Mouse (Mus musculus): ENCODE data around the gene Gm49721. TPM values are rescaled to one million over a fixed set of nuclear protein-coding genes. Genes with fewer than 3 reads are reported as not detected.
A peak's percentile ranks its signal among the peaks of the same experiment; 100 is the strongest.
"Not testable (repeated sequence)": the region's sequence is repeated elsewhere in the genome, so short reads cannot be mapped to it uniquely, and the experiment has no call there.

The Gm49721 gene
- polyA plus RNA-seq, 1 experiment from 2014 or later = 0.14 TPM

DNA sequence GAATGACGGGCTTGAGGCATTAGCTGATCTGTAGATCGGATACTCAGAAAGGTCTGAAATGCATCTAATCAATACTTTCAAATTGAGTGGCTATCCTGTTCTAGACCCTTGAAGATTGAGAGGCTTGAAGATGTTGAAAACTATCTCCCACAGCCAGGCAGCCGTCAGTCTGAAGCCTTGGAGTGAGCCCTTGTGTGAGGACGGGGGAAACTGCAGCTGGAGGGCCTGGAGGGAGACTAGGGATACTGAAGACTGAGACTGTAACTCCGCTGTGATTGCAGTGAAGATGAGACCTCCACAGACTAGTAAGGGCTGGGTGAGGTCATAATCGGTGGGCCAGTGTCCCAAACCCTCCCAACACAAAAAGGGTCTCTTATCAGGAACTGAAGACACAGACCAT is 16.4 kb upstream of the Gm49721 start:
- not testable (repeated sequence) for H3K36me3 ChIP-seq; H3K27me3 ChIP-seq; ATAC-seq (replicated peaks; ENCODE audit: low FRiP score); H3K4me1 ChIP-seq; H3K4me3 ChIP-seq (replicated peaks); H3K9ac ChIP-seq; H3K9me3 ChIP-seq (replicated peaks); H3K4me2 ChIP-seq
- WGBS = 74% methylated on average over 4 of the region's 6 CpGs
- H3K27ac ChIP-seq = 0 out of 2 replicates have a peak overlapping the region, but pooled peaks have one; percentile 18

DNA sequence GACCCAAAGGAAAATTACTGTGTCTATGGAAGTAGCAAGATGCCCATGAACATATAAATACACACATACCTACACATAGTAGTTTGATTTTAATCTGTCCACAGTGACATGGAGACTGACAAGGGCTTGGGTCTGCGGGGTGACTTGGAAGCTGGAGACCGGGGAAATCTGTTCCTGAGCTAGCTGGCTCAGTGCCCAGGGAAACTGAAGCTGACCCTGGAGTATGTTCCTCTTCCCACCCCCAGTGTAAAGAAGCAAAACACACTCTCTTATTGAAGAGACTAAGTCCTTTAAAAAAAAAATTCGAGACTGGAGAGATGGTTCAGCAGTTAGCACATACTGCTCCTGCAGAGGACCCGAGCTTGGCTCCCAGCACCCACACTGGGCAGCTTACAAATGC is 15.8 kb upstream of the Gm49721 start:
- 61% methylated on average over 4 of the region's 4 CpGs for WGBS
- H3K9ac ChIP-seq; ATAC-seq (replicated peaks; ENCODE audit: low FRiP score); H3K4me2 ChIP-seq; H3K4me3 ChIP-seq (replicated peaks); H3K9me3 ChIP-seq (replicated peaks); H3K36me3 ChIP-seq; H3K4me1 ChIP-seq; H3K27ac ChIP-seq; H3K27me3 ChIP-seq: not testable (repeated sequence)

DNA sequence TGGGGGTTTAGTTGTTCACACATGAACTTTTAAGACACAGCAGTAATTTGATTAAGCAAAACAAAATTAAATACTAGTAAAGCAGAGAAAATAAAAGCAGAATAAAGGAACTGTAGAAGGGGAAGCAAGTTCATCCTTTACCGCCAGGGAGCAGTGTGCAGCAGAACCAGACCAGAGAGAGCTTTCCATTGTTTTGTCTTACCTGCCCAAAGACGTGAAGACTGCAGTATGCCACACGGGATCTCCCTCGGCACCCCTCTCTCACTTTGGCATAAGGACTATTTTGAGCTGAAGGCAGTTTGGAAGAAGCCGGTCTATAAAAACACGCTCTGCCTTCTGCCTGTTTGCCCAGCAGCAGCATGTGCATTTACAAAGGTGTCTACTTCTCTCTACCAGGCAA is 13.3 kb upstream of the Gm49721 start:
- not testable (repeated sequence) for H3K27ac ChIP-seq; H3K4me3 ChIP-seq (replicated peaks); H3K27me3 ChIP-seq; H3K4me2 ChIP-seq; H3K9me3 ChIP-seq (replicated peaks); ATAC-seq (replicated peaks; ENCODE audit: low FRiP score); H3K36me3 ChIP-seq; H3K4me1 ChIP-seq; H3K9ac ChIP-seq
- WGBS = 16% methylated on average over 6 of the region's 6 CpGs

DNA sequence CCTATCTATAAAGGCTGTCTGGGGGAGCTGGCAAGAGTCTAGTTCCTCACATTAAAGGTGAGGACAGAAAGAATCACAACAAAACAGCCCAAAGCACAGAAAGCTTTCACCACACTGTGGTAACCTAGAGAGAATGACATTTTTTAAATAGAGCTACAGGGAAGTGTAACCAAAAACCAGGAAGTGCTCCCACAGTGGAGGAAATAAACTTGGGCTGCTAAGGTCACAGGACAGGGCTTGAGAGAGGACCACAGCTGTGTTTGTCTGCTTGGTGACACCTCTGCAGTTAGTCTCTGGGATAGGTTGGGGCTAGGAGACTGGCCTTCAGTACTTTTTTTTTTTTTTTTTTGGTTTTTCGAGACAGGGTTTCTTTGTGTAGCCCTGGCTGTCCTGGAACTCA is 11.0 kb upstream of the Gm49721 start:
- not testable (repeated sequence) for H3K36me3 ChIP-seq; H3K4me3 ChIP-seq (replicated peaks); H3K9me3 ChIP-seq (replicated peaks); H3K4me1 ChIP-seq; ATAC-seq (replicated peaks; ENCODE audit: low FRiP score); H3K4me2 ChIP-seq; H3K27me3 ChIP-seq; H3K27ac ChIP-seq; H3K9ac ChIP-seq
- 20% methylated on average over 1 of the region's 1 CpGs for WGBS

DNA sequence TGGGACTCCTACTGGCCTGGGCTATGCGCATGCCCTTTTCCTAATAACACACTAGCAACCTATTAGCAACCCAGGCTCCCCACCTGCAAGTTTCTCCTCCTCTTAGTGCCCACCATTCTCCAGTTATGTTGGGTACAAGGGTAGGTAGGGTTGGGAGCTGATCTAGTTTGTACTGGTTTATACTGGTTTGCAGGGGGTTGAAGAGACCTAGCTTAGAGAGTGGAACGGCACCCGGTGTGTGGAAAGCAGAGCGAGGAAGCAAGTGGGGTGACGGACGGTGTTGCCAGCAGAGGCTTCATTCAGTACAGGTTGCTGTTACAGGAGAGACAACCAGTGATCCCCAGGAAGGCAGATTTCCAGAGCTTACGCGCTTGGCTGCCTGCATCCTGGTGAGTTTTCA is 8.4 kb upstream of the Gm49721 start, which contains the start of gene Rnaset2b:
Rnaset2b (plus strand) TSS at position 301 of the 400 bp plus-strand sequence.
- ATAC-seq (replicated peaks; ENCODE audit: low FRiP score) = 0 out of 2 replicates have a peak, but pooled peaks have one; percentile 31

DNA sequence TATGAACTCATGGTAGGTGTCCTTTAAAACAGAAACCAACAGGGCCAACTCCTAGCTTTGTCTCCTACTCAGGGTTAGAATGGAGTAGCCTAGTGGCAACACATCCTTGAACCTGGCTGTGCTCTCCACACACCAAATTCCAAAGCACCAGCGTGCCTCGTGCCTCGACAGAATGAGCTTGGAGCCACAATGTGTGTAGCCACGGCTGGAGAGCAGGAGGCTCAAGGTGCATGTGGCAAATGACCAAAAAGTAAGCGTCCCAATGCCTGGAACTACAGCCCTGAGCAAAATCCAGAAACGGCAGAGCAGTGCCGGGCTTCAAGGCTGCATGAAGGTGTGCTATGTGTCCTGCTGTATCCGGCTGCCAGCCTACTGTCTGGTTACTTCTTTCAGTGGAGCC is 7.5 kb upstream of the Gm49721 start:
- ATAC-seq (replicated peaks; ENCODE audit: low FRiP score); H3K9me3 ChIP-seq (replicated peaks); H3K9ac ChIP-seq; H3K27me3 ChIP-seq; H3K36me3 ChIP-seq; H3K4me3 ChIP-seq (replicated peaks); H3K4me2 ChIP-seq; H3K4me1 ChIP-seq; H3K27ac ChIP-seq: not testable (repeated sequence)
- 85% methylated on average over 8 of the region's 8 CpGs for whole genome bisulfite sequencing

More for the DNA sequence above, 8.4 kb upstream of the Gm49721 start, which contains the start of gene Rnaset2b:
- not testable (repeated sequence) for H3K27me3 ChIP-seq; H3K4me2 ChIP-seq; H3K9me3 ChIP-seq (replicated peaks); H3K36me3 ChIP-seq; H3K9ac ChIP-seq; H3K4me3 ChIP-seq (replicated peaks); H3K4me1 ChIP-seq; H3K27ac ChIP-seq
- WGBS = 83% methylated on average over 1 of the region's 8 CpGs

DNA sequence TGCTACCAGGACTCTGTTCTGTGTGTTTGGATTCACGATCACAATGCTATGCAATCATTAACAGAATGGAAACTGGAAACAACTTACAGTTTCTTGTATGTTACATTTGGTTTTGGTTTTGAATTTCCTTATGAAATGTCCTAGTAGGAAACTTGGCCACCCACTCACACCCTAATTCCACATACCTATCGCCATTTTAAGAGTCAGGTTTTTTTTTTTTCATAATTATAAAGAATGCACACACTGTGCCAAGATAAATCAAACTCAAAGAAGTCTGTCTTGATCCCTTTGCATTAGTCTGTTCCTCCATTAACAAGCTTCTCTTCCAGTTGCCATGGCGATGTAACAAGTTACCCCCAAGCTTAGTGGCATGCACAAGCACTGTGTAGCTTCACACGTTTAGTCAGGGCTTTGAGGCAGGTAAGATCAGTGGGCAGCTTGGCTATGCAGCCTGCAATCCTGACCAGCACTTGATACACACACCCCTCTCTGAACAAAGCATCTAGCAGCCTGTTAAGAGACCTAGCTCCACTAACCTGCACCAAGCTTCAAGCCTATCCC is 5.8 kb upstream of the Gm49721 start:
- WGBS = 66% methylated on average over 4 of the region's 4 CpGs
- ATAC-seq (replicated peaks; ENCODE audit: low FRiP score) = not testable (repeated sequence)

DNA sequence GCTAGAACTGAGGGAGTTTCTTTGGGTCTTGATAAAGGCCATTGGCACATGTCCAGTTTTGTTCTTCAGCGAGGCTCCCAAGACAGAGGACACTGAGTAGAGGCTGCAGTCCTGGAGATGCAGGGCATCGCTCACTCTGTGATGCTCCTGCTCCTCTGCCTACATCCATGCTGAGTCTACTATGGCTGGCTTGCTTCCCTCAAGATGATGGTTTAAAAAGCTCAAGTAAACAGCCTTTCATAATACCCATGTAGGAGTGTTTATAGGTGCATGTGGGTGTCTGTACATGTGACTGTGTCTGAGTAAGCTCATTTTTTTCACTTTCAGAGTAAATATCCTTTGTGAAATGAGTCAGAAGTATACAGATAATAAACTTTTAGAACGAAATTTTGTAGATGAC is 3.7 kb upstream of the Gm49721 start:
- not testable (repeated sequence) for H3K4me3 ChIP-seq (replicated peaks); H3K4me1 ChIP-seq; H3K27me3 ChIP-seq; H3K36me3 ChIP-seq; H3K9ac ChIP-seq; H3K27ac ChIP-seq; H3K4me2 ChIP-seq; H3K9me3 ChIP-seq (replicated peaks); ATAC-seq (replicated peaks; ENCODE audit: low FRiP score)
- 58% methylated on average over 3 of the region's 3 CpGs for WGBS

More for the DNA sequence above, 5.8 kb upstream of the Gm49721 start:
- H3K27me3 ChIP-seq; H3K4me1 ChIP-seq; H3K4me3 ChIP-seq (replicated peaks); H3K36me3 ChIP-seq; H3K4me2 ChIP-seq; H3K9ac ChIP-seq; H3K27ac ChIP-seq; H3K9me3 ChIP-seq (replicated peaks): not testable (repeated sequence)

DNA sequence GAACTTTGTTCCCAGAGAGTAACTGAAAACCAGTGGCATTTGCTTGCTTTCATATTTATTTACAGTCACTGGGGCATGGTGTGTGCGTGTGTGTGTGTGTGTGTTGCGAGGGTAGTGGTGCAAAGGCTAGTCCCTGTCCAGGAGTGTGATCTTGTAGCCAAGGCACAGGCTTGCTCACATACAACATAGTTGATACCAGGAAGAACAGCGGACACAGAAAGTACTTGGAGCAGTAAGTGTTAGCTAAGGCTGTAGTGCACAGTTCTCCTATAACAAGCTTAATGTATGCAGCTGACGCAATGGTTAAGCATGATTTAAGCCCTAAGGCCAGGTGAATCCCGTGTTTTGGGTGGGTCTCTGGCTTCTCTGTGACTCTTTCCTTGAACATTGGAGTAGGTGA is 676 bp downstream of the Gm49721 start:
- H3K36me3 ChIP-seq; H3K27me3 ChIP-seq; H3K4me1 ChIP-seq; H3K9me3 ChIP-seq (replicated peaks): not testable (repeated sequence)
- H3K4me3 ChIP-seq (replicated peaks) = peak overlapping the region; percentile 62
- ATAC-seq (replicated peaks; ENCODE audit: low FRiP score) = 0 out of 2 replicates have a peak, but pooled peaks have one; percentile 2
- peak overlapping the region; percentile 78; the same call in 1 of the 2 replicates for H3K27ac ChIP-seq
- peak overlapping the region; percentile 61 for H3K4me2 ChIP-seq
- 14% methylated on average over 5 of the region's 5 CpGs for WGBS
- 0 out of 2 replicates have a peak overlapping the region, but pooled peaks have one; percentile 66 for H3K9ac ChIP-seq

DNA sequence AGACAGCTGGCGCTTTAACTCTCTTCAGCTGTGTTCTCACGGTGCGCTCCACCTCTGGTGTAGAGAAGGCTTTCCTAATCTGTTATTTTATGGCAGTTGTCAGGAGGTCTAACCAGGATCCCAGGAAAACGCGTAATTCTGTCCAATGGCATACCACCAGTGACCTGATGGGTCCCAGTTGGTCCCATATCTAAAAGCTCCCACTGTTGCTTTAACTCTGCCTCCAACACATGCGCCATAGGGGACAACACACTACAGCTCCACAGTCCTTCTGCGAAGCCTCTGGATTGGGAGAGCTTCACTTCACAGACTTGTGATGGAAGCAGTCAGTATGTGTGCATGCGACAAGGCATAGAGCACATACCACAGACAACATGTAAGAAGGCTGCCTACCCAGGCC is 1.4 kb downstream of the Gm49721 start:
- H3K27ac ChIP-seq; ATAC-seq (replicated peaks; ENCODE audit: low FRiP score); H3K4me2 ChIP-seq; H3K4me3 ChIP-seq (replicated peaks); H3K4me1 ChIP-seq; H3K9me3 ChIP-seq (replicated peaks); H3K9ac ChIP-seq; H3K36me3 ChIP-seq; H3K27me3 ChIP-seq: not testable (repeated sequence)
- 83% methylated on average over 5 of the region's 8 CpGs for WGBS

DNA sequence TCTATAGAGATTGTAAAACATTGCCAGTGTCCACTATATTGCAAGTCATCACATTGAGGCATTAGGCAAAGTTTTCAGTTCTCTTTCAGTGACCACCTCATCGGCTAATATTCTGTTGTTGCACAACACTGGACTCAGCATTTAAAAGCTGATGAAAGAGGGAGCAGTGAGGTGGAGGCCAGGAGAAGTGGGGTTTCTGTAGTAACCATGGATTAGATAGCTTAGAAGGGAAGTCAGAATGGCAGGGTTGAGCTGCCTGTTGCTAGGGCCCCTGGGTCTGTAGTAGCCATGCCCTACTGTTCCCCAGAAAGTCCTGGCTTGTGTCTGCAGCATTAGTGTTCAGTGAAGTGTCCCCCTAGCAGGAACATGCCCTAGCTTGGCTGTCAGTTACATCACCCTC is 7.4 kb downstream of the Gm49721 start:
- not testable (repeated sequence) for H3K4me3 ChIP-seq (replicated peaks); H3K4me1 ChIP-seq; ATAC-seq (replicated peaks; ENCODE audit: low FRiP score); H3K9ac ChIP-seq; H3K9me3 ChIP-seq (replicated peaks); H3K27me3 ChIP-seq; H3K27ac ChIP-seq; H3K4me2 ChIP-seq; H3K36me3 ChIP-seq
- 100% methylated on average over 1 of the region's 1 CpGs for WGBS

DNA sequence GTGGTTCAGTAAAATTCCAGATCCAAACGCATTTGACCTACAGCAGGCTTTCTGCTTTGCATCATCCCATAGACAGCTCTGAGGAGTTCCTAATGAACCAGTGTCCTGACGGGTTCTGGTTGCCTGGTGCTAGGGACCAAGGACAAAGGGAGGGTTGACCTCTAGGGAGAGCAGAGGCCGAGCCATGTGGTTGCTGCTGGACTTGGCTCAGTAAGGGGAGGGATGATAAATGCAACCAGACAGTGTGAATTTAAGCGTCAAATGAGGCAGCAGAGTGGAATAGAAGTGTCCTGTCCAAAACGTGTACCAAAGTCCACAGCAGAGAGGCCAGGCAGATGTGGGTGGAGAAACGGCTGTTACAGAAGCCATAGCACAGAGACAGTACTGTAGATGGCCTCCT is 16.8 kb downstream of the Gm49721 start:
- not testable (repeated sequence) for H3K9me3 ChIP-seq (replicated peaks); H3K9ac ChIP-seq; H3K27ac ChIP-seq; H3K36me3 ChIP-seq; H3K4me1 ChIP-seq; H3K4me2 ChIP-seq; H3K27me3 ChIP-seq; H3K4me3 ChIP-seq (replicated peaks); ATAC-seq (replicated peaks; ENCODE audit: low FRiP score)
- no CpG with 5 or more reads among the region's 6 CpGs for WGBS

DNA sequence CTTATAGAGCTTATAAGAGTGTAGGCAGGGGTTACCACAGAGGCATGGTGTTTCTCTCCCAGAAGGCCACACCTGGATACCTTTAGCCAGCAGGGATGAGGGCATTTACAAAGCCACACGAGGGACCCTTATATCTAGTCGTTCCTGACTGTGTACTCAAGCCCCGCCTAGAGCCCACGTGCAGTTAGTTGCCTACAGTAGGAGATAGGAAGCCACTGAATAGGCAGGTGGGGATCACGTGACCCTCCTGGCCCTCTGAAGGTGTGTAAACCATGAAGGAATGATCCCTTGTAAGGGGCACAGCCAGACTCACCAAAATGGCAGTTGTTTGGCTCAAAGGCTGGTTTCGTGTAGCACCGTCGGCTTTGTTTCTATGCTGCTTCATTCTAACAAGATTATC is 18.1 kb downstream of the Gm49721 start:
- not testable (repeated sequence) for H3K4me3 ChIP-seq (replicated peaks); H3K27ac ChIP-seq; H3K27me3 ChIP-seq; H3K36me3 ChIP-seq; H3K4me2 ChIP-seq; H3K4me1 ChIP-seq; H3K9me3 ChIP-seq (replicated peaks); H3K9ac ChIP-seq; ATAC-seq (replicated peaks; ENCODE audit: low FRiP score)
- 87% methylated on average over 8 of the region's 8 CpGs for WGBS
